Mouse (Mus musculus): Measurements from ENCODE around the gene Arhgef26. TPM values are rescaled to one million over a fixed set of nuclear protein-coding genes. Genes with fewer than 3 reads are reported as not detected.

Arhgef26 gene
- total and polyA plus RNA-seq, 3 experiments, result 0.08 TPM; not detected in 2

DNA sequence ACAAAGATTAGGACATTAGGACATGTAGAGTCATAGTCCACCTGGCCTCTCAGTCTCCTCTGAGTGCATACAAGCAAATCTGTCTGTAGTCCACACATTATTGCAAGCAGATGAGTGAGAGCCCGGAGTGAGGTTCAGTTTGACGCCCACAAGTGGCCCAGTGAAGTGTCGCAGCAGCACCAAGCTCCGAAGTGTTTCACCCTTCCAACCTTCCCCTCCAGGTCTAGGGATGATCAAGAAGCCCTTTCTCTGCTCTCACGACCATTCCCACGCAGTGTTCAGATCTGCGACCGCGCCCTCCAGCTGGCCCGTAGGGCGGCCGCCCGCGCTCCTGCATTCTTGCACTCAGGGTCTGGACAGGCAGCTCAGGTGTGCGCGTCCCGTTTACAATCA lies 313 bp downstream of the Arhgef26 start:
- no peaks in the 10 kb centered on the region for H3K79me2 ChIP-seq (ENCODE audit: control insufficient read depth, insufficient read depth, low read length, poor library complexity)
- no peaks in the 10 kb centered on the region for H3K4me1 ChIP-seq (ENCODE audit: control insufficient read depth in 1 of 2, insufficient read depth in 2 of 2, low read length in 2 of 2)
- H3K27me3 ChIP-seq (ENCODE audit: control insufficient read depth in 1 of 2, insufficient read depth in 2 of 2, low read length in 2 of 2), result no peaks in the 10 kb centered on the region
- H3K9ac ChIP-seq (ENCODE audit: control insufficient read depth, low read depth, low read length, poor library complexity, severe bottlenecking), result no peak overlapping the region
- DNase-seq (ENCODE audit: low read depth, low spot score), result no peak
- no peak overlapping the region for H3K27ac ChIP-seq (ENCODE audit: control insufficient read depth, low read depth, low read length)
- TF ChIP-seq TAL1 (IDR thresholded peaks at IDR 0.05; ENCODE audit: low read length) (no peak), NELFE (IDR thresholded peaks at IDR 0.05; ENCODE audit: low read depth, low read length) (no peak), ZC3H11A (IDR thresholded peaks at IDR 0.05; ENCODE audit: low read depth, low read length) (no peak), POLR2A (IDR thresholded peaks at IDR 0.05; ENCODE audit: control insufficient read depth in 1 of 2, insufficient read depth in 1 of 2, low read depth in 1 of 2, low read length in 2 of 2, poor library complexity in 1 of 2) (no peak), EP300 (IDR thresholded peaks at IDR 0.05; ENCODE audit: low read depth in 1 of 2, low read length in 2 of 2) (no peak), ZMIZ1 (IDR thresholded peaks at IDR 0.05; ENCODE audit: low read depth, low read length) (no peak), ETS1 (IDR thresholded peaks at IDR 0.05; ENCODE audit: low read depth, low read length) (no peak), MYC (IDR thresholded peaks at IDR 0.05; ENCODE audit: low read depth, low read length) (no peak), ZNF384 (IDR thresholded peaks at IDR 0.05; ENCODE audit: low read depth, low read length) (no peak), POLR2AphosphoS5 (IDR thresholded peaks at IDR 0.05; ENCODE audit: borderline replicate concordance, low read depth, low read length) (no peak)
- H3K9me3 ChIP-seq (replicated peaks; ENCODE audit: insufficient read depth, low read length), result no peaks in the 10 kb centered on the region
- H3K36me3 ChIP-seq (ENCODE audit: control insufficient read depth in 1 of 2, insufficient read depth in 2 of 2, low read length in 2 of 2), result no peaks in the 10 kb centered on the region
- H3K4me3 ChIP-seq (ENCODE audit: control insufficient read depth in 1 of 2, insufficient read depth in 1 of 2, low read depth in 2 of 2, low read length in 2 of 2), result no peak overlapping the region

GRCm38 (mm10) chr3:62338854-62339515 lies 841 bp downstream of the Arhgef26 start:
- no peak for DNase-seq (ENCODE audit: low read depth, low spot score)
- Histone ChIP-seq H3K9ac (ENCODE audit: control insufficient read depth, low read depth, low read length, poor library complexity, severe bottlenecking) (no peak overlapping the region), H3K79me2 (ENCODE audit: control insufficient read depth, insufficient read depth, low read length, poor library complexity) (no peaks in the 10 kb centered on the region), H3K4me3 (ENCODE audit: control insufficient read depth in 1 of 2, insufficient read depth in 1 of 2, low read depth in 2 of 2, low read length in 2 of 2) (no peak overlapping the region), H3K27me3 (ENCODE audit: control insufficient read depth in 1 of 2, insufficient read depth in 2 of 2, low read length in 2 of 2) (no peaks in the 10 kb centered on the region), H3K9me3 (replicated peaks; ENCODE audit: insufficient read depth, low read length) (no peaks in the 10 kb centered on the region), H3K36me3 (ENCODE audit: control insufficient read depth in 1 of 2, insufficient read depth in 2 of 2, low read length in 2 of 2) (no peaks in the 10 kb centered on the region), H3K27ac (ENCODE audit: control insufficient read depth, low read depth, low read length) (no peak overlapping the region), H3K4me1 (ENCODE audit: control insufficient read depth in 1 of 2, insufficient read depth in 2 of 2, low read length in 2 of 2) (no peaks in the 10 kb centered on the region)
- TF ChIP-seq SMC3 (IDR thresholded peaks at IDR 0.05; ENCODE audit: low read depth, low read length) (no peak), ZMIZ1 (IDR thresholded peaks at IDR 0.05; ENCODE audit: low read depth, low read length) (no peak), POLR2A (IDR thresholded peaks at IDR 0.05; ENCODE audit: control insufficient read depth in 1 of 2, insufficient read depth in 1 of 2, low read depth in 1 of 2, low read length in 2 of 2, poor library complexity in 1 of 2) (no peak)

DNA sequence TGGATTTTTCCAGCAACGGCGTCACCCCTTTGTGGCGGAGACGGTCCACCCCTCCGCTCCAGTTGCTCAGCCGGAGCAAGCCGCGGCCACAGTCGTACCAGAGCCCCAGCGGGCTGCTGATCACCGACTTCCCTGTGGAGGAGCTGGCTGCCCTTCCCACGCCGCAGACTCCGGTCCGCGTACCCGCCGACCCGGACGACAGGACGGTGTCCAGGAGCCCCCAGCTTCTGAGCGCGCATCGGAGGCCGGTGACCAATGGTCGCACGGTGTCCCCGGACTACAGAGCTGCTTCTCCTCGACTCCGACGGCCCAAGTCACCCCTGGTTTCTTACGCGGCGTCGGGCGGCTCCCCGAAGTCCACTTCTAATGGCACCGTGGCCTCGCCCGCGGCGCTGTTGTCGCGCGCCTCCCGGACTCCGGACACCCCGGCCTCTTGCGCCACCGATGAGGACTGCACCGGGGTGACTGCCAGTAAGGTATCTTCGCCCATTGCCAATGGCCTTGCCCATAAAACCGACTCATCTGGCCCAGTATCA lies 1.4 kb downstream of the Arhgef26 start:
- H3K4me3 ChIP-seq (ENCODE audit: control insufficient read depth in 1 of 2, insufficient read depth in 1 of 2, low read depth in 2 of 2, low read length in 2 of 2), result no peak overlapping the region
- no peak for DNase-seq (ENCODE audit: low read depth, low spot score)
- no peaks in the 10 kb centered on the region for H3K4me1 ChIP-seq (ENCODE audit: control insufficient read depth in 1 of 2, insufficient read depth in 2 of 2, low read length in 2 of 2)
- H3K9me3 ChIP-seq (replicated peaks; ENCODE audit: insufficient read depth, low read length), result no peaks in the 10 kb centered on the region
- H3K27me3 ChIP-seq (ENCODE audit: control insufficient read depth in 1 of 2, insufficient read depth in 2 of 2, low read length in 2 of 2), result no peaks in the 10 kb centered on the region
- H3K9ac ChIP-seq (ENCODE audit: control insufficient read depth, low read depth, low read length, poor library complexity, severe bottlenecking), result no peak overlapping the region
- TF ChIP-seq MAZ (IDR thresholded peaks at IDR 0.05; ENCODE audit: low read depth, low read length), result no peak
- TF ChIP-seq POLR2A (IDR thresholded peaks at IDR 0.05; ENCODE audit: control insufficient read depth in 1 of 2, insufficient read depth in 1 of 2, low read depth in 1 of 2, low read length in 2 of 2, poor library complexity in 1 of 2), result no peak
- TF ChIP-seq MAFK (IDR thresholded peaks at IDR 0.05; ENCODE audit: borderline replicate concordance, low read depth, low read length), result no peak
- TF ChIP-seq MAX (IDR thresholded peaks at IDR 0.05; ENCODE audit: low read length), result no peak
- TF ChIP-seq GABPA (IDR thresholded peaks at IDR 0.05; ENCODE audit: low read depth, low read length), result no peak
- TF ChIP-seq RAD21 (IDR thresholded peaks at IDR 0.05; ENCODE audit: low read depth, low read length), result no peak
- no peak for TF ChIP-seq UBTF (IDR thresholded peaks at IDR 0.05; ENCODE audit: borderline replicate concordance, insufficient read depth, low read depth, low read length)
- TF ChIP-seq SMC3 (IDR thresholded peaks at IDR 0.05; ENCODE audit: low read depth, low read length), result no peak
- no peak for TF ChIP-seq ELF1 (IDR thresholded peaks at IDR 0.05; ENCODE audit: low read depth, low read length)
- TF ChIP-seq USF1 (IDR thresholded peaks at IDR 0.05; ENCODE audit: low read depth, low read length), result no peak
- TF ChIP-seq SIN3A (IDR thresholded peaks at IDR 0.05; ENCODE audit: low read length), result no peak
- TF ChIP-seq NELFE (IDR thresholded peaks at IDR 0.05; ENCODE audit: low read depth, low read length), result no peak
- TF ChIP-seq MYC (IDR thresholded peaks at IDR 0.05; ENCODE audit: low read depth, low read length), result no peak
- no peak for TF ChIP-seq KAT2A (conservative IDR thresholded peaks at IDR 0.05; ENCODE audit: low read depth, low read length)
- H3K27ac ChIP-seq (ENCODE audit: control insufficient read depth, low read depth, low read length), result no peak overlapping the region
- H3K79me2 ChIP-seq (ENCODE audit: control insufficient read depth, insufficient read depth, low read length, poor library complexity), result no peaks in the 10 kb centered on the region
- no peaks in the 10 kb centered on the region for H3K36me3 ChIP-seq (ENCODE audit: control insufficient read depth in 1 of 2, insufficient read depth in 2 of 2, low read length in 2 of 2)
